Mouse (Mus musculus) testis, adult 2 months (tissue): ENCODE measurements at regions not wholly inside any gene's neighbourhood (a gene's known extent, or its start where the extent isn't known, plus 50 kb on each side); places are given as distances from the start of the nearest gene placed in this dataset.

ENCODE experiments used
- CTCF ChIP-seq: fragments of 200-500 bp; IDR thresholded peaks from 2 replicates; pipeline ENCODE4 v1.5.1; 2012; ENCODE audit warnings: low read depth, mild to moderate bottlenecking, inconsistent platforms, low read length, moderate library complexity; ENCODE audit not compliant: control insufficient read depth, insufficient read depth, insufficient replicate concordance
- POLR2A ChIP-seq: fragments of 200-500 bp; IDR thresholded peaks from 2 replicates; pipeline ENCODE4 v1.6.1; 2012; ENCODE audit warnings: low read depth, mild to moderate bottlenecking, inconsistent platforms, low read length, moderate library complexity; ENCODE audit not compliant: control insufficient read depth

- TF ChIP-seq CTCF, result no peak
- TF ChIP-seq POLR2A, result no peak
Observed at GRCm38 (mm10) chr9:13937301-13937700, 109.8 kb downstream of the Fam76b start.
